Mouse (Mus musculus) cerebellum, adult 9-11 months (tissue): ENCODE measurements at regions not wholly inside any gene's neighbourhood (a gene's known extent, or its start where the extent isn't known, plus 50 kb on each side); places are given as distances from the start of the nearest gene placed in this dataset.
A peak's percentile ranks its signal among the peaks of the same experiment; 100 is the strongest.

Experiments
- DNase-seq: peaks from one replicate; pipeline ENCODE4 v3.0.0; 2022

DNA sequence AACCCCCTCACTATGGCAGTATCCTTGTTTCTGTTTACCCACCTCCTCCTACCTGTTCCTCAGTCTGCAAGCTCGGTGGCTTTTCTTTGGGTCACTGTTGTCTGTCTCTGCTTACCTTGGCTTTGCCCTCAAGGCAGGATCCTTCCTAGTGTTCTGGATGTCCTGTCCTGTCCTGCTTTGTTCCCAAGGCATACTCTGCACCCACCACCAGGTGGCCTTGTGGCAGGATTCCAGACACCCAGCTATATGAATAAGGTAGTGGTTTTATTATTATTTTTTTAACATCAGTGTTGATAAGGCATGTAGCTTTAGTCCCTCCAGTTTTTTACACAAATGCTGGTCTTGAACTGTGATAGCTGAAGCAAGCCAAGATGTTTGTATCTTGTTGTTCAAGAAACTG, 478.7 kb downstream of the 1700129C05Rik start:
- no peak for DNase-seq

DNA sequence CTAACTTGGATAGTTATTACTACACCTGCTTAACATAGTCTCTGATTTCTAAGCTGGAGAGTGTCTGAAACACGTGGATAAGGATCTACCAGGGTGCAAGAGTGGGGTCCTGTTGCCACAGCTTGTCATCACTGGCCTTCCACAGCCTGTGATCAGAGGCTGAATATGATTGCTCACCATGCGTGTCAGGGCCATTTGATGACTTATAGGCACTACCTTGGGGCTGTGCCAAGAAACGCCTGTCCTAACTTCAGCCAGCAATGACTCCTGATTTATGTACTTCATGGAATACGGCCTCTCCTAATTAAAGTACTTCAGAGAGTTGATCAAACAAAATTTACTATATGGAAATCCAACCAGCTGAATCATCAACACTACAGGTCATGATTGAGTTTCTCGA, 480.1 kb downstream of the 1700129C05Rik start:
- no peak for DNase-seq

DNA sequence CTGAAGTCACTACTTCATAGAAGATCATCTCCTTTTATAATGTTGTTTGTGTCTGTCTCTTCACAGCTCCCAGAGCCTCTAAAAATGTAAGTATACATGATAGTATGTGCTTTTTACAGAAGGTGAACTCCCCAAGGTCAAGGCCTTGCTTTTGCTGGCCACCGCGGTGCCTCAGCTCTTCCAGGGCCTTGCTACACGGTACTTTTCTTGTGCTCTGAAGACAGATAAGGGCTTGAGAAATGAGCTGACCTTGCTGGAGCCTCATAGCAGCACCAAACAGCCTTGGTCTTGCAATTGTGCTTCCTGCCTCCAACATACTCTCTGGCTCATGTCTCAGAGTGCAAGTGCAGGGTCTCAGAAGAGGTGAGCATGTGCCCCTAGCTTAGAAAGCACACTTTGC, 481.3 kb downstream of the 1700129C05Rik start:
- DNase-seq = no peak

DNA sequence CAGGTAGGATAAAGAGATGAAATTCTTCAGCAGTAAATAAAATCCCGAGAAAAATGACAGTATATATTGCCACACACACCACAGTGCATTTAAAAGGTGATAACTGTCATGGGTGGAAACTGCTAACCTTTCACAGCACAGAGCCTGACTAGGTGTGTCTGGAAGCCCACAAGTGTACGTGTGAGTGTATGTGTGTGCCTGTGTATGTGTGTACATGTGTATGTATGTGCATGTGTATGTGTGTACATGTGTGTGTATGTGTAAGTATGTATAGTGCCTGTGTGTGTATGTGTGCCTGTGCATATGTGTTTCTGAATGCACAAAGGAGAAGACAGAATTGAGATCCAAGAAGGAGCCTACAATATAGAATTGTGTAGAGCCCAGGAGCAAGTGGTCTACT, 485.4 kb downstream of the 1700129C05Rik start:
- DNase-seq = no peak

DNA sequence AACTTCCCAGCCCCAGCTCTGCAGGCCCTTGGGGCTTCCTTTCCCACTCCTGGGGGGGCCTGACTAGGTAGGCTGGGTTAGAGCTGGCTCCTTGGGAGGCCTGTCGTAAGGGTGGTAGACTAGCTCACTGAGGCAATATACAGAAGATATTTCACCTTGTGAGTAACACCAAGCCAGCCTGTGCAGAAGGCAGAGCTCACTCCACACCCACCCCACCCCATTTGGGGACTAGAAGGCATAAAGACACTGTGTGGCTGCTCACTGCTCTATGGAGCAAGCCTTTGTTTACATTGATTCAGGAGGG, 485.8 kb downstream of the 1700129C05Rik start:
- DNase-seq = no peak

DNA sequence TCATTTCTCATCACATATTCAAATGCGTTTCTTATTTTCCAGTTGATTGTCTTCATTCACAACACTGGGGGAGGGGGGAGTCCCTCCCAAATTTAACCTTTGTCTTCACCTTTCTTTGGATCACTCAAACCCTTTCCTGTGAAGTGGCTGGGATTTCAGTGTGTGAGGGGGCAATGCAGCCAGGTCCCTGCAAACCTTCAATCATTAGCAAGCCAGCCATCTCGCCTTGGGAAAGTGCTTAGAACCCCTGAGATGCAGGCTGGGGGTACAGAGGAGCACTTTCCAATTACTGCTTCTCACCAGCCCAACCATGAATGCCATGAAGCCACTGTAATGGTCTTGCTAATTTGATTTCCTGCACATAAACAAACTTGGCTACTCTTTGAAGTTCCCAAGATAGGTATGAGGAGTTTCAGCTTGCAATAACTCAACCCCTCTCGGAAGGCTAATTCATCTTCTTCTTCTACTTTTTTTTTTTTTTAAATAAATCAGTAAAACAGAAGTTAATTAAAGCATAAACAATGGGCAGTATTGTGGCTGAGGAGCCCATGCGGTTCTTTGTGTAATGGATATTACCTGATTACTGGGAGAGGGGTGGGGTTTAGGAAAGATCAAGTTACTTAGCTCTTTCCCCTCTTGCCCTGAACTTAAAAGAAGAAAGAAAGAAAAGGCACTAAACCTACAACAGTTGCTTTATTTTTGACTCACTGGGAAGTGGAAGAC, 486.3 kb downstream of the 1700129C05Rik start:
- no peak for DNase-seq

DNA sequence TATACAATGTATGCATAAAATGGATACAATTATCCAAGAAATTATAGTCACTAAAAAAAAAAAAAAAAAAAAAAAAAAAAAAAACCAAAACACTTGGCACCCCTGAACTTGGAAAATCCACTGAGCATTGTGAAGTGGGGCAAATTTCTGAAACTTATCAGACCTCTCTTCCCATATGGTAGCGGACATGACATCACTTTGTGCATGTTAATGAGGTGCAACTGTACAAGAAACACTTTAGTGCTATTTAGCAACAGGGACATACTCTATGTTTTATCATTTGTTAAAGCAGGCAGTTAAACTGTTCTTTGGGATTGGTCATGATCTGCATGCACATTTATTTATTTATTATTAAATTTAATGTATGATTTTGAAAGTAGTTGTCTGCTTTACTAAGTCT, 489.7 kb downstream of the 1700129C05Rik start:
- DNase-seq = no peak

DNA sequence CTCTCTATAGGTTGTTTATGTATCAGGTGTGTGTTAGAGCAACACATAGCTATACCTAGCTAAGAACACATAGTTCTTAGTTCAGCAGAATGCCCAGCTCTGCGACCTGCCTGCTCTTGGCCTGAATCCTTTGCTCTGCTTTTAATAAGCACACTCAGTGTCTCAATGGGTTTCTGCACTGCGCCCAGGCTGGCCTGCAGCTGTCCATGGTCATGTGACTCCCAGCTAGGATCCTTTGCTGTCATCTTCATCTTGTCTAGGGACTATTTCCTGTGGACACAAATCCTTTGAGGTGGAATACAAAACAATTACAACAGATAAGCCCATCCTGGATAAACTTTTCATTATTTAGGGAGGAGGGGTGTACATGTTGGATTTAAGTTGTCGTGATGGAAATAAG, 490.7 kb downstream of the 1700129C05Rik start:
- no peak for DNase-seq

DNA sequence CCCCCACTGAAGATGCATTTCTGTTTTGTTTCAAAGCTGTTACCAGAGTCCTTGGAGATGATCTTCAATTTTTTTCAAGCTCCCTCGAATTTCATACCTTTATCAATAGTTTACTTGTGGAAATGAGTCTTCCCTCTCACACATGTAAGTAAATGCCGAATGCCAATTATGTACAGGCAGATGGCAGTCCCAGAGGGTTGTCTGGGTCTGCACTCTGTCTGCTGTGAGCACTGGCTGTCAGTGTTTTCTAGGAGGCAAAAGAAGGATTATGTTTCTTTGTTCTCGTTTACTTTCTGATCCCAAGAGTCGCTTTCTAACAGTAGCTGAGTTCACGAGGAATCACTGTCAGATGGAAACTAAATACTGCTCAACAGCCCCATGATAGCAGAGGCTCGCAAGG, 491.5 kb downstream of the 1700129C05Rik start:
- DNase-seq = no peak

DNA sequence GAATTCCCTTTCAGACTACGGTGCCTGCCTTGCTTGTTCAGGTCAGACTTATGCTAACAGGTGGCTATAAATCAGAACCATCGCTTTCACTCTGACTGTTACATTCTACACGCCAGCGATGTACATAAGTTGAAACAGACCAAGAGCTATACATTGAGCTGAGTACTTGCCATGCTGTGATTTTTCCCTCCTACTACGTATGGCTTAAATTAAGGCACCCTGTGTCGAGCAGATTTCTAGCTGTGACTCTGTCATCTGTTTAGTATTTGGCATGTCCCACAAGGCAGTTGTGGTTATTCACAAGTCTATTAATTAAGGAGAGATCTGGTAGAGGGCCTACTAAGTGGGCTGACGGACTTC, 504.4 kb downstream of the 1700129C05Rik start:
- no peak for DNase-seq

DNA sequence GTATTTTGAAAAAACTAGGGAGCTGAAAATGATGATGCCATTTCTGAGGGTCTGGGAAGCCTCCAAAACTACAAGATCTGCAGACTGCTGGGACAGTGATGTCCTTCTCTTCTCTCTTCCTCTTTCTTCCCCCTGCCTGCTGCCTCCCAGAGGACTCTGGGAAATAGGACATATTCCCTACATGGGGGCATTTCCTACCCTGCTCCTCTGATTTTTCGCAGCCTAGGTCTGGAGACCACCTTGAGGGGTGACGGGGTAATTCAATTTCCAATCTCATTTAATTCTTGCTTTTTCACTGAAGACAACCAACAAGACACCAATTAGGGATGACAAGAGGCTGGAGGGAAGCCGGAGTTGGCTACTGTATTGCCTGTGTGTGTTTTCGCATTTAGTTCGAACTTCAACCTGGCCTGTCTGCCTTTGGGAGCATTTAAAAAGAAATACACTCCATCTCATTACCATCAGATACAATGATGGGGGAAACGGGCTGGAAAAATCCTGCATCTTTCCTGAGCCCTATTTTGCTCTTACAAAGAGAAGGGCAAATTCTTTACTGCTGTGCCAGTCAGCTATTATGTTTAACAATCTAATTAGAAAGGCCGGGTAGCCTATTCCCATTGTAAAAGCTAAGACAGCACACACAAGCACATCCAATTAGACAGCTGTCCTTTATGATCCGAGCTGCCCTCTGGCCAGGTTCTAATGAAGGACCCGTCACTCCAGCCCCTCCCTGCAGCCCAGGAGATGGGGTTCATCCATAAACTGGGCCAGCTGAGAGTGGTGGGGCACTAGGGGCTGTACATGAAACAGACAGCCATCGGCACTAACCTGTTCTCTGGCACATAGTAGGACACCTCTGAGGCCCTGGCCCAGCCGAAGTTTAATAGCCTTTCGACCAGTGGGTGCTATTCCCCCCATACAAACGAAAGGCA, 505.0 kb downstream of the 1700129C05Rik start:
- DNase-seq = no peak

DNA sequence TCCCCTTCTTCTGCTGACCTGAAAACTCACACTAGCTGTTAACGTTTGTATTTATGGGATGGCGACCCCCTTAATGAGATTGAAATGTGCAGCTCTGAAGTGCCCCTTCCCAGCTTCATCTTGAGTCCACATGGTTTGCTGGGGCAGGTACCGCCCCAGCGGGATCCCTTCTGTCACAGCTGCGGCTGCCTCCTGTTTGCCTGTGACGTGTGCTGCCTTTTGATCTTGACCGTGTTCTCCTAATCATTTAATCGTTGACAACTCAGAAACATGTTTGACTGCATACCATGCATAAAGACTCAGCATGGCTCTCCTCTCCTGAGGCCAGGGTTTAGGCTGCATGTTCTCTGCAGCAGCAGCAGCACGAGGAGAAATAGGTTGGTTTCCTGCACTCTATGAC, 511.5 kb downstream of the 1700129C05Rik start:
- no peak for DNase-seq

DNA sequence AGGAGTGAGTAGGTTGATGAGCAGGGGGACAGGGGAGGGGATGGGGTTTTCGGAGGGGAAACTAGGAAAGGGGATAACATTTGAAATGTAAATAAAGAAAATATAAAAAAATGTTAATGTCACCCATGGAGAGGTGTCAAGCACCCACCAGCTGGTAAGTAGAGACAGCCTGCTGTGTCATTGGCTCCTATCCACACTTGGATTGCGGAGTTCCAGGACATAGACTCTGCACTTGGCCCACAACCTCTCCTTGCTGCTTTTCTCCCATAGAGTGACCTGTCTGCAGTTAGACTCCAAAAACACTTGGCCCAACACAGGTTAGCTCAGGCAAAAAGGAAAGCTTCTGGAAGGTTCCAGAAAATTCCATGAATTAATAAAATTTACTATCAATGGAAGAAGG, 514.4 kb downstream of the 1700129C05Rik start:
- peak; percentile 47 for DNase-seq

DNA sequence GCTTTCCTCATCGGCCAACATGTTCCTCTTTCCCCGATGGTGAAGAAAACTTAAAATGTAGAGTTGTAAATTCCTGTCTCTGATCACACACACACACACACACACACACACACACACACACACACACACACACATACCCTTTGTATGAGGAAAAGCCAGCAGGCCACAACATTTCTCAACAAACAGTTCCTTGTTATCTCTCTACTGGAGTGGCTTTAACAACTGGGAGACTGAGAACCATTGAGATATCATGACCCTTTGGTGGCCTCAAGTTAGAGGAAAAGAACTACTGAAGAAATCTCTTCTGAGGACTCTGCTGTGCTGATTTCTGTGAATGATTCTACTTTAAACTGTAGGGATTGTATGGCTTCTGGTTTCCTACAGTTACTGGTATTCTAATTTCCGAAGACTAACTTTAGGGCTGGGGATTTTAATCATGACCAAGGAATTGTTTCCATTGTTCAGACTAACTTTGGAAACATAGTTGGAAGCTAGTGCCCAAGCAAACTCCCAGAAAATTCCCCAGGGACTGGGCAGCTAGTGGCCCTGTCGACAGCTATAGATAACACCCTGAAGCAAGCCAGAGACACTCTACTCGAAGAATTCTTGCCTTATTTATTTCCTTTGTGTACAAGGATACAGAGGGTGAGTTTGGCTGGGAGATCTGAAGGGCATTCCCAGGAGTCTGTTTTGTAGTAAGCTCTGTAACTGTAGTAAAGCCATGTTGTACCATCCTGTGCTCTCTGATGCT, 516.0 kb downstream of the 1700129C05Rik start:
- no peak for DNase-seq

DNA sequence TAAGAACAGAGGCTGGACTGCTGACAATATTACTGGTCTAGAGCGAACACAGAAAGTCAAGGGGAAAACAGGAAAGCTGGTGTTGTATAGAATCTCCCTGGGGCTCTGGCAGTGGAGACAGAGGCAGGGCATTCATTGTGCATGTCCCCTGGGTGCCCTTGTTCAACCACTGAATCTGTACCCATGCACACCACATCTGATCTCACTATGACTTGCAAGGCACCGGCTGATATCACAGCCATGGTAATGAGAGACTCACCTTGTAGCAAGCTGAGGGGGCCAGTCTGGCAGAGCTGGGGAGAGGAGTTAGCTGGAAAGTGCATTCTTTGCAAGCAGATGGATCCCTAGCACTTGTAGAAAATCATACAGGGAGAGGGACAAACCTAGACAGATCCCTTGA, 522.5 kb downstream of the 1700129C05Rik start:
- no peak for DNase-seq

DNA sequence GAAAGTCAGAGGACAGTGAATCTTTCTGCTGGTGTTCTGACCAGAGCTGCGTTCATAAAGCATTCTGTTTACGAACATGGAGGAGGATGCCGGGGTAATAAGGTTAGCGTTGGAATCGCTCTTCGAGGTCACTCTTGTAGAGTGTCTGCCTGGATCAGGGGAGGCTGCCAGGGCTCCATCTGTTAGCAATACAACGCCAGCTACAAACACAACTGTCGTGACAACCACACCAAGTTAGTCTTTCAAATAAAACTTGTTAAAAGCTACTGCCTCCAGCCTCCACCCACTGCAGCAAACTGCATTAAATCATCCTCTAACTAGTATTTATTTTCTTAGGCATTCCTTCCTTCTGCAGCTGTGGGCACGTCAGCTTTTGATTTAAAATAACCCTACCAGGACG, 525.0 kb downstream of the 1700129C05Rik start:
- no peak for DNase-seq

DNA sequence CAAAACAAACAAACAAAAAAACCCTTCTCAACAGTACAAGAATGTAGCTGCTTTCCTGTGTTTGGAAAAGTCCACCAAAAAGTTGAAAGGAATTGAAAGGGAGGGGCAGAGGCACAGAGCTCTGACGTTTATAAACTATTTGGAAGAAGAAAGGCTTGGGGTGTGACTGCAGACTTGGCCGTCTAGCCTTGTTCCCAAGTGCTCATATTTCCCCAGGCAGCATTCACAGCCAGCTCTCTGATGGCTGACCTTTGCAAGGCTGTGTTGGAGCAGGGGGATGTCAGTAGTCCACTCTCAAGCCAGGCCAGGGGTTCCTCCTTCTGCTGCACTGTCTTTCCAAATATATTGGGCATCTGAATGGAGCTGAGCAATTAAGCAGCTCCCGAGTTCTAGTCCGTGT, 534.5 kb downstream of the 1700129C05Rik start:
- no peak for DNase-seq

DNA sequence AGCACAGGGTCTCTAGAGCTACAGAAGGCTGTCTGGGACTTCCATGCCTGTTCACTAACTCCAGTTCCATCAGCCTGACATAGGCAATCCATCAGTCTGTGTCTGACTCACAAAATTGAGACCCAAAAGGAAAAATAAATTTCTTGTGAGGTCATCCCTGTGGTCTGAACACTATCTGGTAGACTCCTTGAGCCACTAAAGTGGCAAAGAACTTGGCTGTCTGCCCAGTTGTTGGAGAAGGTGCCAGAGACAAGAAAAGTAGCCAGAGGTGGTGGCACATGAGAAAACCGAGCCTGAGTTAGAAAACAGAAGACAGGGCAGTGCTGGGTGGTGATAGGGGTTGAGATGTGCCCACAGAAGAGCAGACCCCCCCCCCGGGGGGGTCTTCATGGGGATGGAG, 535.0 kb downstream of the 1700129C05Rik start:
- DNase-seq = no peak

DNA sequence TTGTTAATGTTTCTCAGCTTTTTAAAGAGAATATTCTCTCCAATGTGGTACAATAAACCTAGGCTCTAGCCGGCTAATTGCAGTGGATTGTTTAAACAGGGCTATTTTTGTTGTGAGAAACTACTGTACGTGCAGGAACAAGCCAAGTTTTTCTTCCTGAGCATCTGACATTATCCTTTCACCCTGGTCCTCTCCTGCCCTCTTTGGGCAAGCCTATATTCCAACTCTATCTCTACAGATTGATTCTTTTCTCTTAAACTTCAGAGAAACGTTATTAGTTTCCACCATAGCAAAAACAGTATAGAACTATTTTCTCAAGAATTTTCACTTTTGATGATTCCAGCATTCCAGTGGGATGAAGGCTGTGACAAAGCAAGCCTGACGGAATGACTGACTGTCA, 535.2 kb downstream of the Fgf9 start:
- no peak for DNase-seq

DNA sequence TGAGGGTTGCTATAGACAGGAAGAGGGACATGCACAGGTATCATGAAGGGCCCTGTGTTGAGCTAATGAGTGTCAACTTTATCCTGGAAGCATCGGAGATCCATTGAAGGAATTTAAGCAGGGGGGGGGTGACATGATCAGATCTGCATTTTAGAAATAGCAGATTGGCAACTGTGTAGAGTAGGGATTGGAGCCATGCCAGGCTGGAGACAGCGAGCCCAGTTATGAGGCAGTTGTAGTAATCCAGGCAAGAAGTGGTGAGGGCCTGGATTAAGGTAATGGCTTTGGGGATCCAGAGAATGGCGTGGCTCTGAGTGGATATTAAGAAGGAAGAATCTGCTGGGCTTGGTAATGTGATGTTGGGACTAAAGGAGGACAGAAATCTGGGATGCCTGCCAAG, 528.5 kb downstream of the Fgf9 start:
- DNase-seq = no peak

DNA sequence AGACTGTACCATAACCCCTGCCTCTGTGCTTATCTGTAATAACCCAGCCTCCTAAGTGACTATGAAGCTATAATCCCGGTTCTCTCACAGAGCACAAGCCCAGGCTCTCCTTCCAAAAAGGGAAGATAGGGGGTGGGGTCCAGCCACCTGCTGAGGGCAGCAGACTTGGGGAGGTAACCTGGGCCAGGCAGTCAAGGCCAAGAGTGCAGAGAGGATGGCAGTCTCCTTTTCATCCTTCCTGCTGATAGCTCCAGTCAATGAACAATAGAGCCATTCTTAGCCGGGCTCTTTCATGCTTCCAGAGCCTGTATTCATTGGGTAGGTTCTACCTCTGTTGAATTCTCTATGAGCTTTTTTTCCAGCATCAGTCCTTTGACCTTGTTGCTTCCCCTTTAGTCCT, 527.5 kb downstream of the Fgf9 start:
- DNase-seq = no peak

DNA sequence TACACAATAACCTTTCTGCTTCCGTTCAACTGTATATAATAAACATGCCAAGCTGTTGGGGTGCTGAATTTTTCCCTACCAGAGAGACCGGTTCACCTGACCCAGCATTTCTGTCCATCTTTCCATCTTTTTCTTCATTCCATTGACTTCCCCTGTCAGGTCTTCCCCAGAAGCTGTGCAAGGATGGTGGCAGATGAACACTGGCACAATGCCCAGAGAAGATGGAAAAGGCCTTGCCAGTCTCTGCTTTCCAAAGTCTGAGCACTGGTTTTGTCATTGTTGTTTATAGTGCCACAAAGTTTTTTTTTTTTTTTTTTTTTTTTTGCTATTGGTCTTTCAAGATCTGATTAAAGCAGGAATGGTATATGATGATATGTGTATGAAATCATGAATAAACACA, 526.6 kb downstream of the Fgf9 start:
- DNase-seq = no peak

DNA sequence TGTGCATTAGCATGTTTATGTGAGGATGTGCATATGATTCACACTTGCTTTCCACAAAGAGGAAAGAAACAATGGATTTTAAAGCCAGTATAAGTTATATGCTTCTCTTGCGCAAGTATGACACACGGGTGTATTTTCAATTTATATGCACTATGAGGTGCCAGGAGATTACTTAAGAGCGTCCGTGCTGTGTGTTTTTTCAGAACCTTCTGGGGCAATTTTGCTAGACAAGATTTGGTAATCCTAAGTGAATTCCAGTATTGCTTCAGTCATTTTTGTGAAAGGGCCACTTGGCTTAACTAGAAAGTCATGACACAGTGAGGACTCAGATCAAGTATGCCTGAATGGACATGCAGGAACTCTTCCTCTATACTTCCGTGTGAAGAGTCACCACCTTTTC, 511.5 kb downstream of the Fgf9 start:
- DNase-seq = no peak

DNA sequence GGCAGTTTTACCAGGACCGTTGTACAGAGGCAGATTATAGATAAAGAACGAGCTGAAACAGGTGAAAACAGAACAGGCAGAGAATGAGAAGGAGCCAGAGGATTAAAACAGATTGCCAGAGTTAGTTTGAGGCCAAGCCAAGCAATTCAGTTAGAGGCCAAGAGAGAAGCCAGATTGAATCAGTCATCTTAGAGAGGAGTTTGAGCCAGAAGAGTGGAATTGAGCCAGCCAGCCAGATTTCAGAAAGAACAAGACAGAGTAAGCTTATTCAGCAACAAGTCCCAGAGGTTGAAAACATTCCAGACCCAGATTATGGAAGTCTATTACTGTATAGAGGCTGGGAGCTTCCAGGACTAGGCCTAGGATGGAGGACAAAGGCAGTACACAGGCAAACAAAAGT, 499.7 kb downstream of the Fgf9 start:
- DNase-seq = no peak
